Mouse (Mus musculus) erythroblast, embryonic 14.5 days (primary cell): ENCODE measurements around the gene Fat3. TPM values are rescaled to one million over a fixed set of nuclear protein-coding genes. Genes with fewer than 3 reads are reported as not detected.

Experiments used
- H3K27me3 ChIP-seq: 2 replicates; pipeline ENCODE4 v1.6.1; 2012; ENCODE audit warnings: inconsistent platforms; ENCODE audit not compliant: control insufficient read depth
- H3K36me3 ChIP-seq: 2 replicates; pipeline ENCODE4 v1.6.1; 2012; ENCODE audit warnings: mild to moderate bottlenecking, inconsistent platforms; ENCODE audit not compliant: control insufficient read depth
- H3K4me1 ChIP-seq: 2 replicates; pipeline ENCODE4 v1.6.1; 2012; ENCODE audit warnings: inconsistent platforms; ENCODE audit not compliant: control insufficient read depth
- H3K4me3 ChIP-seq: replicated peaks from 2 replicates; pipeline ENCODE3; 2012; ENCODE audit warnings: moderate library complexity, mild to moderate bottlenecking, inconsistent platforms
- H3K9me3 ChIP-seq: 2 replicates; pipeline ENCODE4 v1.6.1; 2012; ENCODE audit warnings: low read length, inconsistent platforms, mixed read lengths; ENCODE audit not compliant: control insufficient read depth
- GATA1 ChIP-seq: IDR thresholded peaks from 2 replicates; pipeline ENCODE4 v1.6.1; 2012; ENCODE audit warnings: low read length, inconsistent platforms, mixed read lengths
- TAL1 ChIP-seq: IDR thresholded peaks from 3 replicates; pipeline ENCODE4 v1.6.1; 2012; ENCODE audit warnings: low read length, inconsistent platforms, mixed read lengths
- polyA plus RNA-seq: library from polyadenylated mRNA; stranded (reverse); fragments of >175 nt; gene quantifications from 2 replicates; pipeline ENCODE4 v1.2.3, GENCODE M21; 2012

Gene Fat3
- polyA plus RNA-seq, 1 experiment = 0.03 TPM

DNA sequence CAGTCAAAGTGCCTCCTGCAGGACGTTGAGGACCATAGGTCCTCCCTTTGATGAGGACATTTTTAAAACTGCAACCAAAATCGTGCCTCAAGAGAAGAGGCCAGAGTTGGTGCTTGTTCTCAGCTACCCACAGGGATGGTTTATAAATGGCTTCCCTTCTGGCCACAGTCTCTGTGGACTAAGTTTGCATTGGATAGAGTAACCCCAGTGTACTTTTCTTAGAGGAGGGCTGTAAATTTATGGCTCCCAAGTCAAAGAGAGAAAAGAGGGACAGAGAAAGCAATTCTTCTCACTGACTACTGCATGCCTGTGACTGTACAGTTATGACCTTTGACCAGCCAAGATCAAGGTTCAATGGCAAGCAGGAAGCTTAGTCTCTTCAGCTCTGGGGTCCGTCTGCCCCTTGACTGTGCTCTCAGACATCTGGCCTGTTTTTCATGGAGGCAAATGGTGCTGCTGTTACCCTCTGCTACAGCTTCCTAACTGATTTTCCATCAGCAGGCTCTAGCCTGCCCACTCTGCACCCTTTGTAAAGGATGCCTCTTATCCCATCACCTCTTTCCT lies 542.8 kb downstream of the Fat3 start:
- no peak overlapping the region for H3K4me3 ChIP-seq
- no peaks in the 10 kb centered on the region for H3K4me1 ChIP-seq
- no peaks in the 10 kb centered on the region for H3K36me3 ChIP-seq
- H3K27me3 ChIP-seq = no peaks in the 10 kb centered on the region
- TF ChIP-seq GATA1 = no peak
- no peak for TF ChIP-seq TAL1
- no peaks in the 10 kb centered on the region for H3K9me3 ChIP-seq

DNA sequence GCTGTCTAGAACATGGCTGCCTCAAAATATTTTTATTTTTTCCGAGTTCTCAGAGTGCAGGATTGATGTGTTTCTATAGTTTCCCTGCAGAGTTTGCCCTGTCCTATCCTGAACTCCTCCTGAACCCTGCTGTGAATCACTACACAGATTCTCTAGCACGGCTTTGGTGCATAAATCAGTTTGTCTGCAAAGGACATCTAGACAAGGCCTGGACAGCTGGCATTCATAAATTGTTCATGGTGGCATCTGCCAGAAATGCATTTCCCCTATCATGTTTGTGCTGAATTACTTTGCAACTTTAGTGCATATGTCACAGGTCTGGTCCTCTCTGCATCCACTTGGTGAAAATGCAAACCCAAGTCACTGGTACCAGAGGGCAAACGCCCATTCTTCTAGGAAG lies 543.3 kb downstream of the Fat3 start:
- Histone ChIP-seq H3K36me3 (no peaks in the 10 kb centered on the region), H3K9me3 (no peaks in the 10 kb centered on the region), H3K4me1 (no peaks in the 10 kb centered on the region), H3K4me3 (no peak overlapping the region), H3K27me3 (no peaks in the 10 kb centered on the region)
- no peak for TF ChIP-seq TAL1
- no peak for TF ChIP-seq GATA1

DNA sequence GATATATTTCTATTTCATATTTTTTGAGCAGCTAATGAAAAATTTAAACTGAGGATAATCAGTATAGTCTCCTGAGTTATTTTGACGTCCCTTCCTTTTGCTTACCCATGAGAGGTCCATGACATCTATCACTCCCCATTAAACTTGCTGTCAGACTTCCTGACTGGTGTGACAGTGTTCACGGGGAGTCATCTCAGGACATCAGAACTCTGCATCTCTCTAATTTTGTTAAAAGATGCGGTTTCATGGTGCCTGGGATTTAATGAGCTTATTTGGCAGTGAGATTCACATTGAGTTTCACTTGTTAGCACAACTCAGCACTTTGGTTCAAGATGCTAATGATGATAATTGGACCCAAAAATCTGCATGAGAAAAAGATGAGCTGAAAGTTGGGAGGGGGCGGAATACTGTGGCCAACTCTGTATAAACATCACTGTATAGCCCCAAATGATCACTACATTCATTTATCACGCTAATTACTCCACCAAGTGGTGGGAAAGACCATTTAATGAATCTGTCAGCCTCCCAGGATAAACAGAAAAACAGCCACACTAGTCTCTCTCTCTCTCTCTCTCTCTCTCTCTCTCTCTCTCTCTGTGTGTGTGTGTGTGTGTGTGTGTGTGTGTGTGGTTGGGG lies 545.8 kb downstream of the Fat3 start:
- H3K36me3 ChIP-seq = no peaks in the 10 kb centered on the region
- TF ChIP-seq GATA1 = no peak
- no peak for TF ChIP-seq TAL1
- H3K4me1 ChIP-seq = no peaks in the 10 kb centered on the region
- H3K27me3 ChIP-seq = no peaks in the 10 kb centered on the region
- no peaks in the 10 kb centered on the region for H3K9me3 ChIP-seq
- H3K4me3 ChIP-seq = no peak overlapping the region

DNA sequence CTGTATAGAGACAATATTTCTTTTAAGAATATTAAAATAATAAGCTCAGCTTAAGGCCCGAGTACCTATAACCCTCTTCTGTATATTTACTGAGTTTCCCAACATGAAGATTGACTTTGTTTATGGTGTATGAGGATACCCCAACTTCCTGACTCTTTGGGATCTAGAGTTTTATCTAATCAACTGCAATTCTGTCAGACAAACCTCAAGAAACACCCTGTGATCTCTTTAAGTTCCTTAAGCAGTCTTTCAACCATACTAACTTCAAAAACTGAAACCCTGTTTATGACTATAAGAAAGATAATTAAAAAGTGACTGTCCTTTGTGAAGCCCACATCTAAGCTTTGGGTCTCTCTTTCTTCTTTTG lies 546.8 kb downstream of the Fat3 start:
- no peak for TF ChIP-seq GATA1
- no peak for TF ChIP-seq TAL1
- no peak overlapping the region for H3K4me3 ChIP-seq

DNA sequence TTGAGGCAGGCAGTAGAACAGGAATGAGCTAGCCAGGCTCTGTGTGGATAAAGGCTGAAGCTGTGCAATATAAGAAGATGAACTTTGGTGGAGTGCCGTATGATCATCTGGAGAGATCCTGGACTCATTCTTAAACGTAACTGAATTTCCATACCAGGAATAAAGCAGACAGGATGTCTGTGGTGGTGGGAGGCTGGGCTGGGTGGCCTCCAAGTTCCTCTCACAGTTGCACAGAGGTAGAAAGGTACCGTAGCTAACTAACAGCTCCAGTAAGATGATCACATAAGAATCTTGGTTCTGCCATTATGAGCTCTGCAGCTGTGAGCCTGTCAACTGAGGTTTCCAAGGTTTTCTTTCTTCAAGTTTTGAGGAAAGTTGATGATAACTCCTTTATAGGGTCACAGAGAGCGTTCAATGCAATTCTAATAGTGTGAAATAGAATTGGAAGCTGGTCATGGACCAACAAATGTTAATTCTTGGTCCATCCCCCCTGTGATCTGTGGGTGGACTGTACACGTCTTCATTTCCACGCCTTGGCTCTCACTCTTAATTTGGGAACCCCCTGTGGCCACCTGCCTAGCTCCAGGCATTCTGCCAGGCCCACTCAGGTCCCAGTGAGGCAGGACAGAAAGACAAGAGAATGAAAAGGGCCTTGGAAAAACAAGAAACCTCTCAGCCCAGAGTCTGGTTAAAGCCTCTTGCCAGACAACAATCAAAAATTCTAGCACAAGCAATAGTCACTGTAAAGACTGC lies 547.3 kb downstream of the Fat3 start:
- no peaks in the 10 kb centered on the region for H3K4me1 ChIP-seq
- TF ChIP-seq GATA1 (no peak), TAL1 (no peak)
- H3K9me3 ChIP-seq = no peaks in the 10 kb centered on the region
- H3K27me3 ChIP-seq = no peaks in the 10 kb centered on the region
- H3K36me3 ChIP-seq = no peaks in the 10 kb centered on the region
- H3K4me3 ChIP-seq = no peak overlapping the region

More for the DNA sequence above, 546.8 kb downstream of the Fat3 start:
- no peaks in the 10 kb centered on the region for H3K4me1 ChIP-seq
- no peaks in the 10 kb centered on the region for H3K36me3 ChIP-seq
- no peaks in the 10 kb centered on the region for H3K27me3 ChIP-seq
- no peaks in the 10 kb centered on the region for H3K9me3 ChIP-seq

DNA sequence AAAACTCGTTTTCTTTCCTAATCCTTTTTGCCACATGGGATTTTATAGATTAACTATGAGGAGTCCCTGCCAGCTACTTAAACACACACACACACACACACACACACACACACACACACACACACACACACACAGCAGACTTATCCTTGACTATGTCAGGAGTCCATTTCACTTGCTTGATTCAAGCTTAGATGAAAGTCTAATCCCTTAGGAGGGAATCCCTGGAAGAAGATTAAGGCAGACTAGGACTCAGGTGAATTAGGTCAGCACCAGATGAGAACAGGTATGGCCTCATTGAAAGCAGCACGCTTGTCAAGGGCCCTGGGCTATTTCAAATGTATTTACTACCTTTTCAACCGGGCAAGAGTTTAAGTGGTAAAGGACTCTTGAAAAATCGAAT lies 553.0 kb downstream of the Fat3 start:
- Histone ChIP-seq H3K27me3 (no peaks in the 10 kb centered on the region), H3K4me1 (peaks cover 7% of the 10 kb centered on the region), H3K4me3 (no peak overlapping the region), H3K9me3 (no peaks in the 10 kb centered on the region), H3K36me3 (no peaks in the 10 kb centered on the region)
- TF ChIP-seq TAL1 = no peak
- no peak for TF ChIP-seq GATA1

DNA sequence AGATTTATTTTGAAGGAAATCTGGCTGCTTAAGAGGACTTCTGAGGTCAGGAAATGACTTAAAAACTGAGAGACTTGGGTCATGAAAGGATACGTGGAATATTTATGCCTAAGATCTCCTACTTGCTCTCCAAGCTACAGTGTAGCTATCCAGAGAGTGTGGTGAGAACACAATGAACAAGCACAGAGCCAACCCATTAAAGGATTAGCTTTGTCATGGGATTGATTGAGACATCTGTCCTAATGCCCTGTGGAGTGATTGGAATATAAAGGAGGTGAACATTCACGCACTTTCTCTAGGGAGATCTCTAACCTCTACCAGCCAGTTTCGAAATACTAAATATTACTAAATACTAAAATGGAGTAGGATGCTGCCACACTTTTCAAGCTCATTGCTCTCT lies 556.9 kb downstream of the Fat3 start:
- no peaks in the 10 kb centered on the region for H3K36me3 ChIP-seq
- TF ChIP-seq GATA1 = no peak
- no peak for TF ChIP-seq TAL1
- H3K4me3 ChIP-seq = no peak overlapping the region
- no peaks in the 10 kb centered on the region for H3K9me3 ChIP-seq
- peaks cover 22% of the 10 kb centered on the region for H3K4me1 ChIP-seq
- H3K27me3 ChIP-seq = no peaks in the 10 kb centered on the region

DNA sequence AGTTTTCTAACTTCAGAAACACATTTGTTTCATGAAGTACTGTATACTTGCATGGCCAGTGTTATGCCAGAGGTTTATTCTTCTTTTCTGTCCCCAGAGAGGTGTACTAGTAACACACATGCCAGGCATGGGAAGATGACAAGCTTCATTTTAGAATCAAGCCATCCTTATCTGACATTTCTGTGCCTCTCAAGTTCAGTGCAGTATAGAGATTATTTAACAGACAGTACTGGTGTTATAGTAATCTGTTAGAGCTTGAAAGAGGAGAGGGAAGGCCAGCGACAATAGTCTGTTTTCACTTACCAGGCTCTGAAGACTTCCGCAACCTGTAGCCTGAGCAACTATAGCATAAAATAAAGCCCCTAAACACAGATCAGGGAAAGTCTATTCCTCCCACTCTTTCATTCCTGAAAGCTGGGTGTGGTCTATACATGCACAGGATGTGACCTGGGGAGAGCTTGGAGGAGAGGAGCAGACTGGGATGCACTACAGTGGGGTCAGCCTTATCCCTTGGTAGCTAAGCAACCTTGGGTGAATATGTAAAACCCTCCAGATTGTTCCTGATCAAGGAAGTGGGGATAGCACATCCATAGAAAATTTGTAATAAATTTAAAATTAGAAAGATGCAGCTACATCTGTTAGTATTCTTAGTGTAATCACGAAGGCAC lies 557.5 kb downstream of the Fat3 start:
- Histone ChIP-seq H3K36me3 (no peaks in the 10 kb centered on the region), H3K4me1 (peaks cover 22% of the 10 kb centered on the region), H3K4me3 (no peak overlapping the region), H3K27me3 (no peaks in the 10 kb centered on the region), H3K9me3 (no peaks in the 10 kb centered on the region)
- no peak for TF ChIP-seq TAL1
- TF ChIP-seq GATA1 = no peak

DNA sequence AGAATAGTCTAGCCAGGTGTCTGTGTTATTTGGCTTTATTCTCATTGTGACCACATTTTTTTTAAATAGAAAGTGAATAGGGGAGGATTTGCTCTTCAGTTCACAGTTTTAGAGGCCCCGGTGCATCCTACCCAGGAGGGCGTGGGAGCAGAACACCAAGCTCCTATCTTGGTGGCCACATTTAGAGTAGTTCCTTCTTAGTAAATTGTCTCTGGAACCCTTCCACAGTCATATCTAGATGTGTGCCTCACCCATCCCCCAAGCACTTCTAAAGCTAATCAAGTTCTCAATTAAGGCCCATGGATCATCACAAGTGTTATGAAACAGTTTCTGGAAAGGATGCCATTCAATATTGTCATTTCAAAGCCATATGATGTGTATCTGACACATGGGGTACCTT lies 559.3 kb downstream of the Fat3 start:
- H3K36me3 ChIP-seq = no peaks in the 10 kb centered on the region
- no peaks in the 10 kb centered on the region for H3K9me3 ChIP-seq
- TF ChIP-seq GATA1 (no peak), TAL1 (no peak)
- peaks cover 24% of the 10 kb centered on the region for H3K4me1 ChIP-seq
- H3K27me3 ChIP-seq = no peaks in the 10 kb centered on the region
- no peak overlapping the region for H3K4me3 ChIP-seq
